Mouse (Mus musculus): ENCODE measurements around the gene Wnt9a.
A peak's percentile ranks its signal among the peaks of the same experiment; 100 is the strongest.

The Wnt9a gene

DNA sequence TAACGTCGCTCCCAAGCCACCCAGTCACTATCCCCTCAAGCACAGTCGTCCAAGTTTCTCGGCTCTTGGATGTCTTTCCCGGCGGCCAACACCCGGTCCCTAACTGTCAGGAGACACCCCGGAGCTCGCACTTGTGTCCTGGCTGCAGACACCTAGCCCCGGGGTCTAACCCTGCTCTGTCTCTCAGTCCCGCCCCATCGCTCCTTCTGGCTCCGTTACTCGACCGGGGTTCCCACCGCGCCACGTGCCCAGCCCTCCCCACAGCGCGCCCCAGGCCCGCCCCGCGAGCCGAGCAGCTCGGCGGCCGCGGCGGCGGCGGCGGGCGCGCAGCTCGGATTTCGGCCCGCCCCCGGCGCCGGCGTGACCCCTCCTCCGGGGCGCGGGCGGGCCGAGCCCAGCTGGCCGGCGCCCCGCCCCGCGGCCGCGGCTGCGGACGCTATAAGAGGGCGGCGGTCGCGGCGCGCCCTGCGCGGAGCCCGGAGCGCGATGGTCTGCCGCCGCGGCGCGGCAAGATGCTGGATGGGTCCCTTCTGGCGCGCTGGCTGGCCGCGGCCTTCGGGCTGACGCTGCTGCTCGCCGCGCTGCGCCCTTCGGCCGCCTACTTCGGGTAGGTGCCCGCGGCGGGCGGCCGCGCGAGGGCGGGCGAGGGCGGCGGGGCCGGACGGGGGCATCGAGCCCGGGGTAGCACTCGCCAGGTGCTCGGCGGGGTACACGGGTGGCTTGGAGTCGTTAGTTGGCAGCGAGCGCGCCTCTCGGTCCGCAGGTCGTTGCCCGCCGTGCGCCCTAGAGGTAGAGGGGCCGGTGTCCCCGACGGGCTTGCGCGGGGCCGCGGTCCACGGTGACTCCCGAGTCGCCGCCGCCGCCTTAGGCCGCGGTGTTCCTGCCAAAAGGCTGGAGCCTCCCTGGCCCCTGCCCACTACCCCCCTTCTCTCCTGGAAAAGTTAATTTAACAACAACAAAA, at the start of gene Wnt9a:
Gene Wnt9a, plus strand, starts transcription at position 468 of the 961 bp plus-strand sequence.
- Histone ChIP-seq H3K27me3 (ENCODE audit: insufficient read depth, low read length) (peaks cover 78% of the 10 kb centered on the region), H3K4me3 (replicated peaks; ENCODE audit: low read length) (peak within 1 kb of the TSS; percentile 82), H3K4me1 (replicated peaks; ENCODE audit: low read depth, low read length) (peaks cover 47% of the 10 kb centered on the region), H3K9me3 (ENCODE audit: low read length) (no peaks in the 10 kb centered on the region), H3K36me3 (ENCODE audit: insufficient read depth, low read length) (no peaks in the 10 kb centered on the region)
- TF ChIP-seq NANOG (IDR thresholded peaks at IDR 0.05; ENCODE audit: borderline replicate concordance, low read length) (no peak), CTCF (conservative IDR thresholded peaks at IDR 0.05; ENCODE audit: low read length) (no peak), POU5F1 (IDR thresholded peaks at IDR 0.05; ENCODE audit: borderline replicate concordance, low read length) (no peak)

GRCm38 (mm10) chr11:59259647-59260046, 47.1 kb upstream of the Wnt9a start:
- H3K4me3 ChIP-seq (replicated peaks; ENCODE audit: low read length) = no peak overlapping the region
- H3K27me3 ChIP-seq (ENCODE audit: insufficient read depth, low read length) = peaks cover 64% of the 10 kb centered on the region
- no peaks in the 10 kb centered on the region for H3K36me3 ChIP-seq (ENCODE audit: insufficient read depth, low read length)
- TF ChIP-seq NANOG (IDR thresholded peaks at IDR 0.05; ENCODE audit: borderline replicate concordance, low read length) (no peak), POU5F1 (IDR thresholded peaks at IDR 0.05; ENCODE audit: borderline replicate concordance, low read length) (no peak), CTCF (conservative IDR thresholded peaks at IDR 0.05; ENCODE audit: low read length) (no peak)
- H3K4me1 ChIP-seq (replicated peaks; ENCODE audit: low read depth, low read length) = peaks cover 15% of the 10 kb centered on the region
- no peaks in the 10 kb centered on the region for H3K9me3 ChIP-seq (ENCODE audit: low read length)

GRCm38 (mm10) chr11:59260706-59261493, 45.8 kb upstream of the Wnt9a start:
- peaks cover 27% of the 10 kb centered on the region for H3K4me1 ChIP-seq (replicated peaks; ENCODE audit: low read depth, low read length)
- H3K9me3 ChIP-seq (ENCODE audit: low read length) = no peaks in the 10 kb centered on the region
- no peak overlapping the region for H3K4me3 ChIP-seq (replicated peaks; ENCODE audit: low read length)
- no peak for TF ChIP-seq NANOG (IDR thresholded peaks at IDR 0.05; ENCODE audit: borderline replicate concordance, low read length)
- TF ChIP-seq CTCF (conservative IDR thresholded peaks at IDR 0.05; ENCODE audit: low read length) = no peak
- TF ChIP-seq POU5F1 (IDR thresholded peaks at IDR 0.05; ENCODE audit: borderline replicate concordance, low read length) = no peak
- H3K27me3 ChIP-seq (ENCODE audit: insufficient read depth, low read length) = peaks cover 68% of the 10 kb centered on the region
- no peaks in the 10 kb centered on the region for H3K36me3 ChIP-seq (ENCODE audit: insufficient read depth, low read length)

- H3K4me1 ChIP-seq (replicated peaks; ENCODE audit: low read depth, low read length) = peaks cover 34% of the 10 kb centered on the region
- H3K36me3 ChIP-seq (ENCODE audit: insufficient read depth, low read length) = no peaks in the 10 kb centered on the region
- TF ChIP-seq POU5F1 (IDR thresholded peaks at IDR 0.05; ENCODE audit: borderline replicate concordance, low read length) (no peak), NANOG (IDR thresholded peaks at IDR 0.05; ENCODE audit: borderline replicate concordance, low read length) (no peak), CTCF (conservative IDR thresholded peaks at IDR 0.05; ENCODE audit: low read length) (no peak)
- no peak overlapping the region for H3K4me3 ChIP-seq (replicated peaks; ENCODE audit: low read length)
- peaks cover 71% of the 10 kb centered on the region for H3K27me3 ChIP-seq (ENCODE audit: insufficient read depth, low read length)
- H3K9me3 ChIP-seq (ENCODE audit: low read length) = no peaks in the 10 kb centered on the region
Observed at GRCm38 (mm10) chr11:59262308-59262707, 44.4 kb upstream of the Wnt9a start.

DNA sequence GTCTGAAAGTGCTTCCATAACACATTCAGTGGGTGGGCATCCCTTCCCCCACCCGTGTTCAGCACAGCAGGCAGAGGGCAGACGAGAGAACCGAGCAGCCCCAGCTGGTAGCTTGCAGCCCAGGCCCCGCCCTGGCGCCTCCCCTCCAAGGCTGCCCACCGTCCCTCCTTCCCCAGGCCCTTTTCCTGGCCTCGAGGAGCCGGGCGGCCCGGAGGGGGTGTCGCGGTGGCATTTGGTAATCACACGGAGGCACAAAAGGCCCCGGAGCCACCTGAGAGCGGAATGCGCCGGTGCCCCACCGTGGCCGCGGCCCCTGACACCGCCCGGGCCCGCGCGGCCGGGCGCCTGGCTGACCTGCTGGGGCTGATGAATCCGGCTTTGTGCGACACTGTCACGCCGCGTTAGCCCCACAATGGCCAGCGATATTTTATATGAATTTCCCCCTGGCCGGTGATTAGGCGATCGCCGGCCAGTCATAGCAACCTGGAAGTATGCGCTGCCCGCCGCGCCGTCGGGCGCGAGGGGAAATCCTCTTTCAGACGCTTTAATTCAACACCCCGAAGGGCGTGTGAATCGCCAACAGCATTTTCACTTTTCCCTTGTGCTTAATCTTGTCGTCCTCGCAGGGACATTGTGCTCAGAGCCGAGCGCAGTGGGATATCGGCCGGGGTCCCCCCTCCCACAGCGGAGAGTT, 42.7 kb upstream of the Wnt9a start:
- peaks cover 34% of the 10 kb centered on the region for H3K4me1 ChIP-seq (replicated peaks; ENCODE audit: low read depth, low read length)
- H3K9me3 ChIP-seq (ENCODE audit: low read length) = peaks cover 4% of the 10 kb centered on the region
- peak overlapping the region; percentile 77 for H3K4me3 ChIP-seq (replicated peaks; ENCODE audit: low read length)
- H3K27me3 ChIP-seq (ENCODE audit: insufficient read depth, low read length) = peaks cover 77% of the 10 kb centered on the region
- no peaks in the 10 kb centered on the region for H3K36me3 ChIP-seq (ENCODE audit: insufficient read depth, low read length)
- TF ChIP-seq CTCF (conservative IDR thresholded peaks at IDR 0.05; ENCODE audit: low read length) = no peak
- TF ChIP-seq POU5F1 (IDR thresholded peaks at IDR 0.05; ENCODE audit: borderline replicate concordance, low read length) = no peak
- TF ChIP-seq NANOG (IDR thresholded peaks at IDR 0.05; ENCODE audit: borderline replicate concordance, low read length) = no peak

DNA sequence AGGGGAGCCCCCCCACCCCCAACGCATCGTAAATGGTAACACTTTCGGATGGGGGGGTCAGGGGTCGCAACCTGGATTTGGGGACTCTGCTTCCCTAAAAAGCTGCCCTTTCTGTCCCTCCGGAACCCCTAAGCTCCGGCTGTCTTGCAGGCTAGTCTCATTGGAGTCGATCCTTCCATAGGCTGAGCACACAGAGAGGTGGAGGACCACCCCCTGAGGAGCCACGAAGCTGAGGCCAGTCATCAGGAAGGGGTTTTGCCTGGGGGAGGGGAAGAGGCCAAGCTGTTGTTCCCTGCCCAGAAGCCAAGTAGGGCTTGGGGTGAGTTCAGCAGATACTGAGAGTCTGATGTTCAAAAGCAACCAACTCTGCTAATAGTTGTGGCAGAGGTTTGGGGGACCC, 42.1 kb upstream of the Wnt9a start:
- Histone ChIP-seq H3K9me3 (ENCODE audit: low read length) (peaks cover 4% of the 10 kb centered on the region), H3K36me3 (ENCODE audit: insufficient read depth, low read length) (no peaks in the 10 kb centered on the region), H3K4me1 (replicated peaks; ENCODE audit: low read depth, low read length) (peaks cover 34% of the 10 kb centered on the region), H3K27me3 (ENCODE audit: insufficient read depth, low read length) (peaks cover 79% of the 10 kb centered on the region), H3K4me3 (replicated peaks; ENCODE audit: low read length) (peak overlapping the region; percentile 77)
- no peak for TF ChIP-seq CTCF (conservative IDR thresholded peaks at IDR 0.05; ENCODE audit: low read length)
- TF ChIP-seq POU5F1 (IDR thresholded peaks at IDR 0.05; ENCODE audit: borderline replicate concordance, low read length) = no peak
- TF ChIP-seq NANOG (IDR thresholded peaks at IDR 0.05; ENCODE audit: borderline replicate concordance, low read length) = no peak

DNA sequence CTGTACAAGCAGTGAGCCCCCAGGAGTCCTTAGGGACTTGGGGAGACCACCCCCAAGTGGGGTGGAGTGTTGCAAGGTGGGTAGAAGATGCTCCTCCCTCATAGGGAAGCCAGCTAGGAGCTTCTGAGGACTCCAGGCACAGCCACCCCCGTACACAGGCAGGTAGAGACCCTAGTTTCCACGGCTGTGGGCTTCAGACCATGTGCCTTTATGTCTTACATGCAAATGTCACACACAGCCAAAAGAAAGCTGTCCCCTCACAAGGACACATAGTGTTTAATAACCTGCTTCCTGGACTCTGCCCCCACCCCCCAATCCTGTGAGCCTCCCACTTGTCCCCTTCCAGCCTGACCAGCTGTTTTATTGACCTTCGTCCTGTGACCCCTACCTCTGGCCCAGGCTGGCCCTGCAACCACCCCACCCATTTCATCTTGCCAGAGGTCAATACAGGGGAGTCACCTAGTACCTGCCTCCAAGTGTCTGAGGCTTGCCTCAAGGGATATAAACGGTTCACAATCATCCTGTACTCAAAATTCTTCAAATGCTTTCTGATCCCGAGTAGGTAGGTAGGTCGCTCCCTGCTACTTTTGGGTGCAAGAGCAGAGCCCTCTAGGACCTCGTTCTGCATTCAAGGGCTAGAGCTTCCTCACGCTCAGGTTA, 41.4 kb upstream of the Wnt9a start:
- Histone ChIP-seq H3K36me3 (ENCODE audit: insufficient read depth, low read length) (no peaks in the 10 kb centered on the region), H3K9me3 (ENCODE audit: low read length) (peaks cover 4% of the 10 kb centered on the region), H3K4me1 (replicated peaks; ENCODE audit: low read depth, low read length) (peaks cover 34% of the 10 kb centered on the region), H3K27me3 (ENCODE audit: insufficient read depth, low read length) (peaks cover 74% of the 10 kb centered on the region), H3K4me3 (replicated peaks; ENCODE audit: low read length) (peak overlapping the region; percentile 77; the same call in 1 of the 2 replicates)
- TF ChIP-seq NANOG (IDR thresholded peaks at IDR 0.05; ENCODE audit: borderline replicate concordance, low read length) (no peak), POU5F1 (IDR thresholded peaks at IDR 0.05; ENCODE audit: borderline replicate concordance, low read length) (no peak), CTCF (conservative IDR thresholded peaks at IDR 0.05; ENCODE audit: low read length) (no peak)
